Mouse (Mus musculus) left cerebral cortex, adult 18-20 months (tissue): ENCODE measurements at regions not wholly inside any gene's neighbourhood (a gene's known extent, or its start where the extent isn't known, plus 50 kb on each side); places are given as distances from the start of the nearest gene placed in this dataset.

Experiments used
- DNase-seq, 2 experiments: peaks; one replicate each; pipeline ENCODE4 v3.0.0; 2021 to 2022; ENCODE audit warnings: low spot score in 2 of 2, mixed read lengths in 1 of 2

DNA sequence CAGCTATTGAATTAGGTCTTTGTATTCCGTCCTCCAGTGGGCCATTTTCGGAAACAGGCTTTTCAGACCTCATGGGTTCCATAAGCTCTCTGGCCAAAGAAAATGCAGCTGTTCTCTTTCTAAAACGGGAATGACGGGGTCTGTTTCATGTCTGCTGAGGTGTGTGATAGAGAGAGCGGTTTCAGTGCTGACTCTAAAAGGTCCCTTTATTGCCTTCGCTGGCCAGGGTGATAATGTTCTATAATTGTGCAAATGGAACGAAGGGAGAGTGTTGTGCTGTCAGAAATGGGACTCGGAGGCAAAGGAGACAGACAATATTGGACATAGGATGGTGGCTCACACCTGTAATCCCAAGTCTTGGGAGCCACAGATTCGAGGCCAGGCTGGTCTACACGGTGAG lies 53.5 kb upstream of the Osbpl8 start:
- DNase-seq: no peak

DNA sequence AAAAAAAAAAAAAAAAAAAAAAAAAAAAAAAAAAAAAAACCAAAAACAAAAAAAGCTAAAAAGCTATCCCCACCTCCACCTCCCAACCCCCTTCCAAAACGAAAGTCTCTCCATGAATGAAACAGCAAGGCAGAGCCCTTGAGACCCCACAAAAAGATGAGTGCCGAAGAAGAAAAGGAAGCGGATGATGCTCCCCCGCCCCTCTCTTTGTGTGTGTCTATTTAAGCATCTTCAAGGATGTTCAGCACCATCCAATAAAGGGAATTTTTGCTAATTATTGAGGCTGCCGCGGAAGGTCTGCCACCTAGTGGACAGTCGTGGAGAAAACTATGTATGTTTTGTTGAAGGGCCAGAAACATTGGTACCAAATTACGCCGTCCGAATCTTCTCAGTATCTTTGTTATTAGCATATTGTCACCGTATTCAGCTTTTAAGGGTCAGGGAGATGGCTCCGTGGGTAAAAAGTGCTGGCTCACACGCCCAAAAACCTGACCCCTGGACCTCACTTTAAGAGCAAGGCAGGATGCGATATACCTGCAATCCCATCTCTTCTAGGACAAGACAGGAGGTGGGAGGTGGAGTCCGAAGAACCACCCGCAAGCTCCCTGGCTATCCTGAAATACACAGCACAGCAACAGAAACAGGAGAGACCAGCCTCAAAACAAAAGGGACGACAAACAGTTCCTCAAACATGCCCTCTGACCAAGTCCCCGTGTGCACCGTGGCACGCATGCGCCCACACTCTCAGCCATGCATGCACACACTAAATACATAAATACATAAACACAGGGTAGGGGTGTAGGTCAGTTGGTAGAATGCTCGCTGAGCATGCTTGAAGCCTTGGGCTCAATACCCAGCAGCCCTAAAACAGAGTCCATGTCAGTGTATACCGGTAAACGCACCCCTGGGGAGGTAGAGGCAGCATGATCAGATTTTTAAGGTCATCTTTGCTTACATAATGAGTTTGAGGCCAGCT lies 55.6 kb upstream of the Osbpl8 start:
- peak; percentile 69 to 70 for DNase-seq

DNA sequence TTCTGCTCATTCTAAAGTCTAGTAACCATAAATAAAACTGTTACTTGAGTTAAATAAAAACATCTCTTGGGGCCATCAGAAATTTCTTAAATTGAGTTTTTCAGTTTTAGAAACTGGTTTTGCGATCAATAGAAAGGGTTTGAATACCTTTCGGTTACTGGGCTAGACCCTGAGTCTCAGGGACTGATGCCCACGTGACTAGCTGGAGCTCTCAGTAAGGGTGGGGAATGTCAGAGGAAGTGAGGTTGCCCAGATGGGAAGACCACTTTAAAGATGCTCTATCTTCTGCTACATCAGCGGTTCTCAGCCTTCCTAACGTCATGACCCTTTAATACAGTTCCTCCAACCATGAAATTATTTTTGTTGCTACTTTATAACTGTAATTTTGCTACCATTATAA lies 56.7 kb upstream of the Osbpl8 start:
- no peak for DNase-seq

DNA sequence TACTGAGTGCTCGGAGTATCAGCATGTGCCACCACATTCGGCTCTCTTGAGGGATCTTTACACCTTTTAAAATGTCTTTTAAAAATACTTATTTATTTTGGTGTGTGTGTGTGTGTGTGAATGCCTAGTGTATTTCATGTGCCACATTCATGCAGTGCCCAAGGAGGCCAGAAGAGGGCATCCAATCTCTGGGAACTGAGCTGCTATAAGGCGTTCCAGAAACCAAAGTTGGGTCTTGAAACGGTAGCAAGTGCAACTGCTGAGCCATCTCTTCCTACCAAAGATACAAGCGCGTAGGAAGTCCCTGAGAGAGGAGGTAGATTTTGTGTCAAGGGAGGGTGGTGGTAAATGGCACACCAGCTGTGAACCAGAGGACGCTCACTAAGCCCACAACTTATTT lies 57.2 kb upstream of the Osbpl8 start:
- peak; percentile 68 to 74 for DNase-seq

DNA sequence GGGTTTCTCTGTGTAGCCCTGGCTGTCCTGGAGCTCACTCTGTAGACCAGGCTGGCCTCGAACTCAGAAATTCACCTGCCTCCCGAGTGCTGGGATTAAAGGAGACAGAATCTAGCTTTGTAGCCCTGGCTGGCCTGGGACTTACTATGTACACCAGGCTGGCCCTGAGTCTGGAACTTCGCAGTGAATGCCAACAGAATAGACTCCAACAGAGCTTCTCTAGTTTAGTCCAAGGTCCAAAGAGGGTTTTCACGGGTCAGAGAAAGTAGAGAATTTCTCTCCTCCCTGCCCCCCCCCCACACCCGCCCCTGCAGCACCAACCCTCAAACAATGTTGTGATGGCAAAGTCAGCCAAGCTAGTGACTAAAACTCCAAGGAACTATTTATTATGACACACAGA lies 58.1 kb upstream of the Osbpl8 start:
- DNase-seq: no peak

DNA sequence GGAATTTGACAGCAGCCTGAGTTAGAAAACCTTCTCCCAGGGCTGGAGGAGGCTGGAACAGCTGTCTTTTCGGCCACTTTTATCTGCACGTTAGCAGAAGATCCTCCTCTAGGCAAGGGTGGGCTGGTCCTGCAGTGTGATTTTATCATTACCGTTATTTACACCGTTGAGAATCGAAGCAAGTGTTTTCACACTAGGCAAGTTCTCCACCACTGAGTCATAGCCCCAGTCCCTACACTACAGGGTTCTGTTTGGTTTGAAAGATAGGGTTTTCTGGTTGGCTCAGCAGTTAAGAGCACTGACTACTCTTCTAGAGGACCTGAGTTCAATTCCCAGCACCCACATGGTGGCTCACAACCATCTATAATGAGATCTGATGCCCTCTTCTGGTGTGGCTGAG lies 58.9 kb upstream of the Osbpl8 start:
- DNase-seq: no peak

DNA sequence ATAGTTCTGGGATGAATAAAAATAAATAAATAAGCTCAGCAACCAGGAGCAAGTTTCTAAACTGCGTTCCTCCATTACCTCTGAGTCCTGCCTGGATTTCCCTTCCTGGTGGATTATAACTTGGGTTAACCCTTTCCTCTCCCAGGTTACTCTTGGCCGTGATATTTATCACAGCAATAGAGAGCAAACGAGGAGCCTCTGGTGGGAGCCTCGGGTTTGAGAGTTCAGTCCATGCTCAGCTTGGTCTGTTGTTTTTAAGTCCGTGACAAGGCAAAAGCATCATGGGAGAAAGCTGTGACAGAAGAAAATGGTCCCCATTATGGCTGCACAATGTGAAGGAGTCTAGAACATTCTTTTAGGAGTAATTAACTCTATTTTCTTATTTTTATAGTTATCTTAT lies 61.0 kb upstream of the Osbpl8 start:
- no peak for DNase-seq

DNA sequence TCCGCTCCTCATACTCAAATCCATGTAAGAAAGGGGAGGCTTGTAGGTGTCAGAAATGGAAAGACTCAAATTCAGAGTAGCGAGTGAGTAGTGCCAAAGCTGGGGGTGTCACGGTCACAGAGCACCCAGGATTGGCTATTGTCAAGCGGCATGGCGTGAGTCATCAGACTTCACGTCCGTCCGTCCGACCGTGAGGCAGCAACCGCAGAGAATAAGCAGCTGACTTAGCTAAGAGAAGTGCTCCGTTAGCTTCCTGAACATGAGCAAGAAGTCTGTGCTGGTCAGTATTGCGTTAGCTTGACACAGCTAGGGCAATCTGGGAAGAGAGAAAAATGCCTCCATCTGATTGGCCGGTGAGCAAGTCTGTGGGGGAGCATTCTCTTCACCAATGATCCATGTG lies 61.5 kb upstream of the Osbpl8 start:
- no peak for DNase-seq

DNA sequence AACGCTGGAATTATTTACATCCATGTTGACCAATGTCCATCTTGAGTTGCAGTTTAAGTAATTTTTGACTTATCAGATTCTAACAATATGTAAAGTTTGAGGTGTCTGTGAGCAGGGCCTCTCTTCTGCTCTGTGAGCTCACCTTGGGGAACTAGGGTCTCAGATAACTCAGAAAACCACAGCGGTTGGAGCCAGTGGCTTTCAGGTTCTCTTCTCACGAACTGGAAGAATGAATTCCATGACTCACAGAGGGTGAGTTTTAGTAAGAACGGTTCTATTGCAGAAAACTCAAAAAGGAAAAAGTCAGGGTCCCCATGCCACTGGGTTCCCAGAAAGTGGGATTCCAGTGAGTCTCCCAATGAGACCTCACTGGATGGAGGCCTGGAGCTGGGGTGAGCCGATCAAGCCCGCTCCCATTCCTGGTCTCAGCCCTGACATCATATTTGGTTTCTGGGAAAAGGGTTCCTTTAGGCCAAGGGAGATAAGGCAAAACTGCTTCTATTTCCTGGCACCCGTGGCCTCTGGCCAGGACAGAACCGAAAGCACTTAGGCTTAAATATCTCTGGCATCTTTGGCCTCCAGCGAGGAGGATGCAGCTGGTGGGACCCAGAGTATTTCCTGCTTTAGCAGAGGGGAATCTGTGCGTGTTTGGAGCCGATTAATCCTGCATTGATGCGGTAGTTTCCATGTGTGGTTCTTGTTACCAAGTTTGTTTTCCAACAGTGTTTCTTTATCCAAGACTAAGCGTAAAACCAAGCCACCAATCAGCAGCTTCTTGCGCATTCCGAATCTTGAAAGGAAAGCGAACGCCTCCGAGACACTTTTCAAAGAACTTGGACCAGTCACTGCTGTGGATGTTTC lies 62.4 kb upstream of the Osbpl8 start:
- no peak for DNase-seq

DNA sequence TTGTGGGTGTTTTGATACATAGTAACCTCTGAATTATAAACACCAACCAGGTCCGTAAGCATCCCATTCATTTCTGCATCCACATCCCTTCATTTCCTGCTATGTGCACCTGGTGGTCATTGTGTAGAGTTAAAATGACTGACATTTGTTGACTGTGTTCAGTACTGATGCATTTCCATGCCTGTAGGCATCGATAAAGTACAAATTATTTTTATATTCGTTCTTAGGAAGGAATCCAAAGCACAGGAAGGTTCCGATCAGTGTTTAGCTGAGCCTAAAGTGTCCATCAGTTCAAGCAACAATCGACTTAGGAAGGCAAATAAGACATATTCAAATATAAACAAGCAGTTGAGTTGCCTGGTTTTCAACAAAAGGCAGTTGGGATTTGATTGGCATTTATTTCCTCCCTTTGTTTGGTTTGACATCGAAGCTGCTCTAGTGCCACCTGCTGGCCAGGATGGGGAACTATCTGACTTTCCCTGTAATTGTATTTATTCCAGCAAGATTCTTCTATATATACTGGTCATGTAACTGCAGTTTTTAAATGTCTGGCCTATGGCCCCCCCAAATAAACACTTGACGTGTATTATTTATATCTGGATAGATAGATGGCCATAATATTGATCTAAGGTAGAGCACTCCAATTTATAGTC lies 64.6 kb upstream of the Osbpl8 start:
- DNase-seq: peak; percentile 71 to 78

DNA sequence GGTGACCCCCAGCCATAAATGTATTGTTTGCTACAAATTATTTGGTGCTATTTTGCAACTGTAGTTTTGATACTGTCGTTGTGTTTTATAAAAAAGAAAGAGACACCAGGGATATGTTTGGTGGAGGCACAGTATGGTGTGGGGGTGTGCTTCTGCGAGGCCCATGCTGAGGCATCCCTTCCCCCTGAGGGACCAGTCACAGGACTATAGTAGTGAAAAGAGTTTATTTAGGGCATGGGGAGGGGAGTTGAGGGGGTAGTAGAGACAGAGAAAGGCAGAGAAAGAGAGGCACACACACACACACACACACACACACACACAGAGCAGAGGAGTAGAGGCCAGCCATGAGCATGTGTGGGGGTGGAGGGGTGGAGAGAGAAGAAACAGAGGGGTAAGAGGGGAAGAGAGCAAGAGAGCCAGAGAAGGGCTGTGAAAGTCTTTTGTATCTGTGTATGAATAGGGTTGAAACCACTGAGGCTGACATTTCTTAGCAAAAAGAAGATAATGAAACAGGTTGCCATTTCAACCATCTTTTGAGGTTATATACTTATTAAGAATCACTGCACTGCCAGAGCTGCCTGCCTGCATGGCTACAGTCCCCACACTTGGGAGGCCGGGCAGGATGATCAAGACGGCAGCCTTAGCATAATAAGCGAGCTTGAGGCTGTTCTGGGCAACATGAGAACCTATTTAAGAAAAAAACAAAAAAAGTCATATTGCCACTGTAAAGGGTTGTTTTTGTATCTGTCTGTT lies 65.3 kb upstream of the Osbpl8 start:
- no peak for DNase-seq

DNA sequence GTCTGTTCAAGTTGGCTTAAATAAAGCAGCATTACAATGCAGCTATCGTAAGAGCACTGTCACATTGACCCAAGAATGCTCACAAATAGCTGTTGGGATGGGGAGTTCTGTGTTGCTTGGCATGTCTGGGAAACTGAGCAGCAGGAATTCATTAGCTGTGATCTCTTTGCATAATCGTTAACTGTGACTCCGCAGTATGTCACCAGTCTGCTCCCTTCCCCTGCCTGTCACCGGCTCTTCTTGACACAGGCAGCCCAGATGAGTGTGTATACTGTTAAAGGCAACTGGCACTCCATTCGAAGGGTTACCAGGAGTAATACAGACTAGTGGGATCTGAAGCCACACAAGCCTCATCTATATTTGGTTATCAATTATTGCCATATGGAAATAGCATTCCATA lies 67.3 kb upstream of the Osbpl8 start:
- no peak for DNase-seq

DNA sequence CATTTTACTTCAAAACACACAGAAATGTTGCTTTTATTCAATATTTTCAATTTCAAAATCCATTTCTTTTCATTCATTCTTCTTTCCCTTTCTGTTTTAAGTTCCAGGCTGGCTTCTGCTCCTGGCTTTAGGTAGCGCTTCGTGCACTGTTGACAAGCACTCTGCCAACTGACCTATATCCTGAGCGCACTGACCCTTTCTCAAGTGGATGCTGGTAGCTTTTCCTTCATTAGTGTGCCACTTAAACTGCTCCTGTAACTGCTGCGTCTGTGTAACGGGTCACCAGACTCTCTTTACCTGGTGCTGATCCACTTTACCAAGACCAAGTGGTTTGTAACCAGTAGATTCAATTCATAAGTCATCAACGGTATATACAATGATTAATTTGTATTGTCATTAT lies 67.7 kb upstream of the Osbpl8 start:
- DNase-seq: no peak

DNA sequence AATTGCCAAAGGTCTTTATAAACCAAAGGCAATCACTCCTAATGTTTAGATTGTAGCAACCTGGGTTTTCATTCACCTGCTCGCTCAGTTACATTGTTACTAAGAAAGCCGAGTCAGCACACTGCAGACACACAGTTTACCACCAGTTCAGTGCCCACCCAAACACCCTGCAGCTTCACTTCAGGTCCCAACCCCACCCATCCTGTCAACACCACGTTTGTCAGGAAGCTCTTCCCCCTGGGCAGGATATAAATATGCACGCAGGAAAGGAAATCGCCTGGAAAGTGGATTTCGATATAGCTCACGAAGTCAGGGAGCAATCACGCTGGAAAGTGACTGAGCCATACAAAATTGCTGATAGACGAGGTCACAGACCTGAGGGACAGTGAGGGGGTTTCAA lies 70.1 kb upstream of the Osbpl8 start:
- DNase-seq: no peak

DNA sequence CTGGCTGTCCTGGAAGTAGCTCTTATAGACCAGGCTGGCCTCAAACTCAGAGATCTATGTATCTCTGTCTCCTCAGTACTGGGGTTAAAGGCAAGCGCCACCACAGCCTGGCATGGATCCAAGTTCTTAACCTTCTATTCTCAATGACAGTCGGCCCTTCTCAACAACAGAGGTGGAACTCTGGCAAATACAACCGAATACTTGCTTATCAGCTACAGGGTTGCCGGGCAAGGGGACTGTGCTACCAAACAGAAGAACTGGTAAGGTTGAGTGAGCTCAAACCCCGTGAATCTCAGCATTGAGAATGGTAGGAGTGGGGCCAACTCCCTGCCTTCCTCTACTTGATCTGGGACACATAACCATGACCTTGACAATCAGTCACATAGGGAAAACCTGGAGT lies 75.2 kb upstream of the Osbpl8 start:
- DNase-seq: no peak

DNA sequence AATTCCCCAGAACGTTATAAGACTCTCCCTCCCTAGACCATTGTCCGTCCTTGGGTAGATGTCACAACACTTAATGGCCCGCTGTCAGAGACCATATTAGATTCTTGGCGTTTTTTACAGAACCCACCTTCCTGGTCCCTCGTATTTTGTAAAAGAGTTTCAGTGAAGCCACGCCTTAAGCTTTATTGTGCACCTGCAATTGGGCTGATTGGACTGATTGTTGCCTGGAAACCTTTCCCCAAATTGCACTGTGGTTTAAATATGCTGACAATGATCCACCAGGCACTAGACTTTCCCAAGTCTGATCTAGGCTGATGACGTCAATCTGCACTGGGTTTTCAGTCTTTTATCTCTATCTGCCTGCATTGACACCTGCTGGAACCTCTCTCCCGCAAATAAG lies 75.6 kb upstream of the Zdhhc17 start:
- no peak for DNase-seq

DNA sequence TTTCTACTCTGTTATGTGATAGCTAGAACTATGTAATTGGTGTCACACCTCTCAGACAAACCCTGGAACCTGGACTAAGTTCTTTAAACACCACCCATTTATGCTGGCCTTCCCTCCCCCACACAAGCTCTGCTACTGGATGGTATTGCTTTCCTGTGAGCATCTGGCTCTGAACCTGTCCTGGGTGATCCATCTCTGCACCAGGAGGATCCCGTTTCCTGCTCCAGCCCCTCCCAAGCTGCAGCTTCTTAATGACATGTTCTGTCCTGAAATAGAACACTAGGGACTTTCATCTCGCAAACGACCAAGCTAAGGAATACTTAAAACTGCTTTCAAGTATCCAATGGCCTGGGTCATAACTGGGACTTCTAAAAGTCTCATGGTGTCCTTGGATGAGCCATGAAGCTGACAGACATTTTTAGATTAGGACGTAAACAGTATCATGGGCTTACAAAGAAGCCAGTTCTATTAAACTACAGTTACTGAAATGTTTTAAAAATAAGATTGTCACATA lies 74.4 kb upstream of the Zdhhc17 start:
- DNase-seq: no peak

DNA sequence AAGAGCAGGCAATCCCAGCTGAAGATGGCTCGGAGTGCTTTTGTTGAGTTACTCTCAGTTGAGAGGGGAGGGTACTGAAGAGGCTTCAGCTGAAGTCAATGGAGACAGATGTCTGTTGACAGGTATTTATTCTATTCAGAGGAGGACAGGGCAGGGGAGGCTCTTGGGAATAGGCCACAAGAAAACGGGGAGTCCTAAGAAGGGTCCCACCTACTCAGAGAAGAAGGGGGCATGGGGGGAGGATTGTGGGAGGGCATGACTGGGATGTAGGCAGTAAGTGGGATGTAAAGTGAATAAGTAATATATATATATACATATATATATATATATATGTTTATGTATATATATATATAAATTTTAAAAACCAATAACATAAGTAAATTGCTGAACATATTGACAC lies 73.9 kb upstream of the Zdhhc17 start:
- no peak for DNase-seq

DNA sequence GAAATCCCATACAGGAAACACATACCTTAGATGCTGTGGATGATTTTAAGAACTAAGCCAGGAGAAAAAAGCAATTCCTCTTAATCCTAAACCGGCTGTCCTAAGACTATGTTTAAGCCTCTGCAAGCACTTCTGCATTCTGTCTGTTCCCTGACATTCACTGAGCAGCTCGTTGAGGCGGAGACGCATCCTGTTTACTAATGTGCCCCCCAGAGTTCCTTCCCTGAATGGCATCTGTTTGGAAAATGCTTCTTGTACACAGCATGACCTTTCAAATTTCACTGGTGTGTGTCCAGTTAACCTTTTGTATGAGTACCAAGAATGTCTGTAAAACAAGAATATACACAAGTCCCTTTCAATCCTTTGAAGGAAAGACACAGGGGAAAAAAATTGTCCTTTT lies 73.4 kb upstream of the Zdhhc17 start:
- no peak for DNase-seq

DNA sequence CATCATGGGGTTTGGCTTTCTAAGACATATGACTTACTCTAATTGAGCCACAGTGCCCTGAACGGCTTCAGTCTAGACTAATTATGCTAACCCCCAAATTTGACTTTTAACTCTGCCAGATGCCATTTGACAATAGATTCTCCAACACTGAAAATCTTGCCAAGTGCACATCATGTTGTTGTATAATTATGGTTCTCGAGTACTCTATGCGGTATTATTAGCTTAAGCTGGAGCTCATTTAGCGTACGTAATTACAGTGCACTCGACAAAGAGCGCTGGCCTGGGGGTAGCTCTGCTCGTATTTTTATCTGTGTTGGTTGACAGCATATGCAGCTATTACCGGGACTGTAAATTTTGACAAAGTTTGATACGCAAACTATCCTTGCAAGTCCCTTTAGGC lies 70.4 kb upstream of the Zdhhc17 start:
- no peak for DNase-seq

DNA sequence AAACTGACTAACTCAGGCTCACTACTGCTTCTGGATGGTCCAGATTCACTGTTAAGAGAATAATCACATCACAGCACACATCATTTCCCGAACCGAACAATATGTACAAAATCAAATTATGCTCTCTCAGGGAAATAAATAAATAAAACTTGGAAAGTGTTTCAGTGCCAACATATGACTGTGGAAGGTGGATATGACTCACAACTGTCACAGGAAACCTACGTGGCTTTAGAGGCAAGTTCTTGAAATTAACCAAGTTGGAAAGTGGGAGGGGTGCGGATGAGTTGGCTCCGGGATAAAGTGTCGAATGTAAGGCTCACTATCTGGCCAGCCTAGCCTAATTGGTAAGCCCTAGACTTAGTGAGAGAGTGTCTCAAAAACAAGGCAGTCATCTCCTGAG lies 69.1 kb upstream of the Zdhhc17 start:
- DNase-seq: peak in 1 of 2 experiments; percentile 16
